Comparison of ENCODE assay signal across 12 mouse cellular contexts in genomic region chr9:91366226-91366998, GRCm38 (mm10). TPM values are rescaled to one million over a fixed set of nuclear protein-coding genes. Genes with fewer than 3 reads are reported as not detected.
DNase-seq lines count a peak whose midpoint lies in the region; ATAC-seq and TF ChIP-seq lines count a peak whose summit lies in the region.
"Had no signal": no experiment of that assay in that cellular context is flagged by ENCODE, and none has a peak within 500 bp of the region (broad histone marks: within the 10 kb centered on the region; RNA-seq: fewer than 3 reads in every experiment).

No protein-coding gene starts in this region.

- peak overlapping the region; percentile 59 for H3K9ac ChIP-seq in hindbrain, embryonic 12.5 days
- peak overlapping the region; percentile 29 for H3K9ac ChIP-seq in neural tube, embryonic 11.5 days (ENCODE audit: low read length)
- no peak overlapping the region for H3K9ac ChIP-seq in liver, embryonic 11.5 days (ENCODE audit: low read depth, low read length)
- H3K9ac ChIP-seq: liver, postnatal 0 days; stomach, embryonic 15.5 days had no signal

- WGBS in hindbrain, embryonic 12.5 days = under 1% methylated on average over 17 of the region's 18 CpGs
- 0% methylated on average over 17 of the region's 18 CpGs for WGBS in neural tube, embryonic 11.5 days
- WGBS in lung, adult 2 months = 3% methylated on average over 18 of the region's 18 CpGs
- 3% methylated on average over 17 of the region's 18 CpGs for WGBS in liver, embryonic 11.5 days

- H3K27ac ChIP-seq in hindbrain, embryonic 12.5 days = peak overlapping the region; percentile 90
- H3K27ac ChIP-seq in neural tube, embryonic 11.5 days (ENCODE audit: low read depth, low read length) = peak overlapping the region; percentile 99
- no peak overlapping the region for H3K27ac ChIP-seq in liver, embryonic 11.5 days (ENCODE audit: low read depth, low read length)
- H3K27ac ChIP-seq: stomach, embryonic 15.5 days had no signal

- peak; percentile 32 for ATAC-seq in hindbrain, embryonic 12.5 days (ENCODE audit: low FRiP score)
- ATAC-seq in neural tube, embryonic 11.5 days (ENCODE audit: insufficient read depth, low FRiP score, low TSS enrichment) = peak; percentile 9
- ATAC-seq in liver, embryonic 11.5 days (replicated peaks; ENCODE audit: low FRiP score) = no peak
- ATAC-seq: inflammation-experienced regulatory T-cells, adult 6 months; liver, postnatal 0 days had no signal

- H3K36me3 ChIP-seq in hindbrain, embryonic 12.5 days = no peaks in the 10 kb centered on the region
- no peaks in the 10 kb centered on the region for H3K36me3 ChIP-seq in neural tube, embryonic 11.5 days (ENCODE audit: control insufficient read depth, insufficient read depth, low read length)
- no peaks in the 10 kb centered on the region for H3K36me3 ChIP-seq in liver, embryonic 11.5 days (ENCODE audit: control insufficient read depth, insufficient read depth, low read length)
- H3K36me3 ChIP-seq: stomach, embryonic 15.5 days had no signal

- no peak for TF ChIP-seq CTCF in lung, adult 2 months (IDR thresholded peaks at IDR 0.05; ENCODE audit: insufficient read depth, low read length)

- H3K4me3 ChIP-seq in hindbrain, embryonic 12.5 days = peak overlapping the region; percentile 65
- peak overlapping the region; percentile 62 for H3K4me3 ChIP-seq in neural tube, embryonic 11.5 days (ENCODE audit: low read depth, low read length)
- H3K4me3 ChIP-seq in lung, adult 2 months (replicated peaks; ENCODE audit: extremely low read depth, low read depth, low read length) = no peak overlapping the region
- H3K4me3 ChIP-seq in liver, embryonic 11.5 days (ENCODE audit: low read depth, low read length) = no peak overlapping the region
- H3K4me3 ChIP-seq: stomach, embryonic 15.5 days had no signal

- no peaks in the 10 kb centered on the region for H3K9me3 ChIP-seq in hindbrain, embryonic 12.5 days (replicated peaks)
- no peaks in the 10 kb centered on the region for H3K9me3 ChIP-seq in neural tube, embryonic 11.5 days (ENCODE audit: control insufficient read depth, low read length)
- no peaks in the 10 kb centered on the region for H3K9me3 ChIP-seq in liver, embryonic 11.5 days (ENCODE audit: control insufficient read depth, low read length)
- H3K9me3 ChIP-seq: stomach, embryonic 15.5 days had no signal

- H3K27me3 ChIP-seq in hindbrain, embryonic 12.5 days = peaks cover 70% of the 10 kb centered on the region
- peaks cover 68% of the 10 kb centered on the region for H3K27me3 ChIP-seq in neural tube, embryonic 11.5 days (ENCODE audit: control insufficient read depth, insufficient read depth, low read length)
- H3K27me3 ChIP-seq in liver, embryonic 11.5 days (replicated peaks; ENCODE audit: control insufficient read depth, insufficient read depth, low read length) = peaks cover 99% of the 10 kb centered on the region

- TF ChIP-seq POLR2A in lung, adult 2 months (IDR thresholded peaks at IDR 0.05; ENCODE audit: borderline replicate concordance, extremely low read depth, low read depth, low read length) = no peak

- H3K4me2 ChIP-seq in hindbrain, embryonic 12.5 days (replicated peaks) = peak overlapping the region; percentile 46
- peak overlapping the region; percentile 36 for H3K4me2 ChIP-seq in neural tube, embryonic 11.5 days (ENCODE audit: low read depth)
- H3K4me2 ChIP-seq in liver, embryonic 11.5 days = no peak overlapping the region
- H3K4me2 ChIP-seq: stomach, embryonic 15.5 days had no signal

- DNase-seq in cerebellum, adult 11-12 months = peak; percentile 70
- DNase-seq in embryo, embryonic 10.5 days (ENCODE audit: low spot score) = peak; percentile 73
- DNase-seq in neural tube, embryonic 11.5 days (ENCODE audit: low spot score) = peak; percentile 72
- DNase-seq in lung, adult 2 months = no peak
- no peak for DNase-seq in right cerebral cortex, postnatal 10 days (ENCODE audit: low spot score in 2 of 2)
- DNase-seq in thymus, postnatal 4 days = no peak
- no peak for DNase-seq in liver, embryonic 11.5 days (ENCODE audit: low spot score)
- DNase-seq: gastrocnemius, postnatal 36 days; liver, postnatal 0 days had no signal

- H3K4me1 ChIP-seq in hindbrain, embryonic 12.5 days = no peaks in the 10 kb centered on the region
- no peaks in the 10 kb centered on the region; the same call in 1 of the 2 replicates for H3K4me1 ChIP-seq in neural tube, embryonic 11.5 days (ENCODE audit: control insufficient read depth, insufficient read depth, low read length)
- H3K4me1 ChIP-seq in lung, adult 2 months (ENCODE audit: control insufficient read depth, insufficient read depth, low read length) = peaks cover 3% of the 10 kb centered on the region
- no peaks in the 10 kb centered on the region; the same call in 1 of the 2 replicates for H3K4me1 ChIP-seq in liver, embryonic 11.5 days (replicated peaks; ENCODE audit: control insufficient read depth, insufficient read depth, low read length)

RNA-seq across cellular contexts. Expression of gene Zic1, which starts 0.8 kb away (rescaled TPM):
- 17.0 and 17.9 TPM in 2 replicates for polyA plus RNA-seq in hindbrain, embryonic 12.5 days (2016; fragmentation: Nextera tagmentation; extraction: Ambion mirVana)
- polyA plus RNA-seq in neural tube, embryonic 11.5 days (2014; fragmentation: Nextera tagmentation; extraction: Ambion mirVana) = 17.3 and 17.9 TPM in 2 replicates
- 0.49 and 1.6 TPM in 2 replicates for polyA plus RNA-seq in lung, adult 2 months (2012; rRNA removed)
- polyA plus RNA-seq in liver, embryonic 11.5 days (2014; fragmentation: Nextera tagmentation; extraction: Ambion mirVana) = 0.04 and 0.06 TPM in 2 replicates
- polyA plus RNA-seq: inflammation-experienced regulatory T-cells, adult 6 months; liver, postnatal 0 days had no signal

RNA-seq across cellular contexts. Expression of gene Zic4, which starts 4.2 kb away (rescaled TPM):
- polyA plus RNA-seq in hindbrain, embryonic 12.5 days (2016; fragmentation: Nextera tagmentation; extraction: Ambion mirVana) = 54.0 and 55.0 TPM in 2 replicates
- 52.2 and 58.1 TPM in 2 replicates for polyA plus RNA-seq in neural tube, embryonic 11.5 days (2014; fragmentation: Nextera tagmentation; extraction: Ambion mirVana)
- not detected in 2 replicates for polyA plus RNA-seq in lung, adult 2 months (2012; rRNA removed)
- polyA plus RNA-seq in liver, embryonic 11.5 days (2014; fragmentation: Nextera tagmentation; extraction: Ambion mirVana) = not detected in 2 replicates
- polyA plus RNA-seq: inflammation-experienced regulatory T-cells, adult 6 months; liver, postnatal 0 days had no signal

Comparison
In these comparisons a context has a peak if more than half of its experiments do, and no peak if none do; other contexts are left out.
1. DNase-seq: peak in cerebellum, adult 11-12 months (single experiment), embryo, embryonic 10.5 days (single experiment) and neural tube, embryonic 11.5 days (single experiment); none in lung, adult 2 months (single experiment), right cerebral cortex, postnatal 10 days (0 of 2), thymus, postnatal 4 days (single experiment) and liver, embryonic 11.5 days (single experiment).
2. H3K4me3 ChIP-seq: peak in hindbrain, embryonic 12.5 days (single experiment) and neural tube, embryonic 11.5 days (single experiment); none in lung, adult 2 months (single experiment) and liver, embryonic 11.5 days (single experiment).
3. RNA of gene Zic4, which starts 4.2 kb away (polyA plus RNA-seq): 52.2 to 58.1 TPM in neural tube, embryonic 11.5 days and 54.0 to 55.0 TPM in hindbrain, embryonic 12.5 days; not detected in lung, adult 2 months and not detected in liver, embryonic 11.5 days; every median in the first group is over 10 times any median in the second.